Mouse (Mus musculus): ENCODE measurements at regions not wholly inside any gene's neighbourhood (a gene's known extent, or its start where the extent isn't known, plus 50 kb on each side); places are given as distances from the start of the nearest gene placed in this dataset.

DNA sequence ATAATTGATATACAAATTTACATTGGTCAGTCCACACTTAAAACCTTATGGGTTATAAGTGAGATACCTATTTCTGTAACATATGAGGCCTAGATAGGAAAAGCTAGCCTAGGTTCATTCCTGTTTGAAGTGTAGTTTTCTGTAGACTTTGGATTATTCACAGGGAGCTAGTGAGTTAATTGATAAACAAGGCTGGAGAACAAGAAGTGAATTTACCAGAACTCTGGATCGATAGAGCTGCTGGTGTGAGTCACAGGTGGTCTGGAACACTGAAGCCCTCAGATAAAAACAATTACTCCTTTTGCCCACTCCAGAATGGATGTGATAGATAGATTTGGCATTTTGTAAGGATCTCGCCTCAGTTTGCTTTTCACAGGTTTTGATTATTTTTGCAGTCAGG lies 62.0 kb upstream of the Rtl1 start:
- H3K4me3 ChIP-seq, result no peak overlapping the region
- no peaks in the 10 kb centered on the region for H3K4me1 ChIP-seq (replicated peaks)
- no peaks in the 10 kb centered on the region for H3K27me3 ChIP-seq
- no peak overlapping the region for H3K27ac ChIP-seq (replicated peaks)
- peaks cover 33% of the 10 kb centered on the region for H3K36me3 ChIP-seq
- 85% methylated on average over 2 of the region's 2 CpGs for WGBS
- H3K9me3 ChIP-seq, result no peaks in the 10 kb centered on the region
- ATAC-seq (ENCODE audit: low read depth), result no peak
- no peak overlapping the region for H3K4me2 ChIP-seq
- H3K9ac ChIP-seq, result no peak overlapping the region

DNA sequence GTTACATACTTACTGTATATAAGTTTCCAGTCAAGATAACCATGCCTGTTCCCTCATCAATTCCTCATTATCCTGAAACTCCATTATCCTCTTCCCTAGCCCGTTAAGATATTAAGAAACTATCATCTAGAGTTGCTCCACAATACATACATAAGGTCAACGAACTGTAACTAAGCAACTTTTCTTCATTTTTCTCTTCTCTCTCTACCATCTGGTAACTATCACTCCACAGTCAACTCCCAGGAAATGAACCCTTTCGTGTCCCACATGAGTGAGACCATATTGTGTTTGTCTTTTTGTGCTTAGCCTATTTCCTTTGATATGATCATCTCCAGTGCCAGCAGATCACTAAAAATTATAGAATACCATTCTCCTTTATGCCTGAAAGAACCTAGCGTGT lies 74.6 kb upstream of the Rtl1 start:
- H3K9me3 ChIP-seq, result no peaks in the 10 kb centered on the region
- H3K9ac ChIP-seq, result no peak overlapping the region
- peaks cover 23% of the 10 kb centered on the region for H3K36me3 ChIP-seq
- no peaks in the 10 kb centered on the region for H3K4me1 ChIP-seq (replicated peaks)
- H3K4me3 ChIP-seq, result no peak overlapping the region
- no peak for ATAC-seq (ENCODE audit: low read depth)
- 86% methylated on average over 4 of the region's 4 CpGs for WGBS
- H3K27ac ChIP-seq (replicated peaks), result no peak overlapping the region
- no peak overlapping the region for H3K4me2 ChIP-seq
- no peaks in the 10 kb centered on the region for H3K27me3 ChIP-seq

DNA sequence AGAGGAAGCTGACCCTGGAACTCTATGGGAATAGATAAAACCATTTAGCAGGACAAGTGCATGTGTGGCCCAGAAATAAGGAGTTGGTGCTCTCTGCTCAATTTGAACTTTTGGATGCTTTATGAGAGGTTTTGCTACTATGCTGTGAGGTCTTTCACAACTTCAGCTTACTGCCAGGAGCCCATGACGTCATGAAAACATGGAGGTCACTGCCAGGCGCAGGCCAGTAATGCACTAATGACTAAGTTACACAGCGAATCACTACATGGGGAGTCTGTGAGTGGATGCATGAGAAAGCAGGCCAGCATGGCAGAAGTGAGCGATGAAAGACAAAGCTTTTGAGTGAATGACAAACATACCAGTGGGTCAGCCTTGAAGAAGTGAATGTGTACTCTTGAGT lies 93.9 kb upstream of the Rtl1 start:
- no peak for ATAC-seq (ENCODE audit: low read depth)
- no peaks in the 10 kb centered on the region for H3K4me1 ChIP-seq (replicated peaks)
- H3K4me3 ChIP-seq, result no peak overlapping the region
- H3K27ac ChIP-seq (replicated peaks), result no peak overlapping the region
- 92% methylated on average over 4 of the region's 4 CpGs for WGBS
- H3K36me3 ChIP-seq, result peaks cover 86% of the 10 kb centered on the region
- no peak overlapping the region for H3K4me2 ChIP-seq
- no peaks in the 10 kb centered on the region for H3K9me3 ChIP-seq
- H3K27me3 ChIP-seq, result no peaks in the 10 kb centered on the region
- no peak overlapping the region for H3K9ac ChIP-seq

DNA sequence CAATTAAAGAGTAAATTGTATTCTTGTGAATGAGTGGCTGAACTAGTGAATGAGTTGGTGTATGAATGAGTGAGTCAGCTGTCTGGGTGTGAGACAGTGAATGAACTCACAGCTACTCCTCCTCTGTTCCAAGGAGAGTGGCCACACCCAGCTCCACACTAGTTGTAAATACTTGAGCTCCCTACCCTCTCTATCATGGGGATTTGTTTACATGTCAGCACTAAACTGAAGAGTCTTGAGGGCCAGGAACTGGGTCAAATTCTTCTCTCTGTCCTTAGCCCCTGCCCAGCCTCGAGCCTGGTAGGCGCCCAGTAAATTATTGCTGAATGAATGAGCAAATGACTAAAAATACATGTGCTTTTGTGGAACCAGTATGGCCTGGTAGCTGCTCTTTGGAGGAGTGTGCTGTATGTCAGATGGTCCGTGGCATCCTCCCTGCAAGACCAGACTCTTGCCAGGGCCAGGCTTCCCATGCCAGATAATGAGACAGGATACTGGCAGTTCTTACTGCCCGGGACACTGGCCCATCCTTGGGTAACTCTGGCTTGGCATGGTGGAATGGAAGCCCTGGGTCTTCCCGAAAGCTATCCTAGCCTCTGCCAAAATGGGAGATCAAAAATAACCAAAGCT lies 94.8 kb upstream of the Rtl1 start:
- Histone ChIP-seq H3K4me3 (no peak overlapping the region), H3K36me3 (peaks cover 85% of the 10 kb centered on the region), H3K27ac (replicated peaks) (no peak overlapping the region), H3K9me3 (no peaks in the 10 kb centered on the region), H3K27me3 (no peaks in the 10 kb centered on the region), H3K9ac (no peak overlapping the region), H3K4me2 (no peak overlapping the region), H3K4me1 (replicated peaks) (no peaks in the 10 kb centered on the region)
- WGBS, result 85% methylated on average over 5 of the region's 5 CpGs
- no peak for ATAC-seq (ENCODE audit: low read depth)

DNA sequence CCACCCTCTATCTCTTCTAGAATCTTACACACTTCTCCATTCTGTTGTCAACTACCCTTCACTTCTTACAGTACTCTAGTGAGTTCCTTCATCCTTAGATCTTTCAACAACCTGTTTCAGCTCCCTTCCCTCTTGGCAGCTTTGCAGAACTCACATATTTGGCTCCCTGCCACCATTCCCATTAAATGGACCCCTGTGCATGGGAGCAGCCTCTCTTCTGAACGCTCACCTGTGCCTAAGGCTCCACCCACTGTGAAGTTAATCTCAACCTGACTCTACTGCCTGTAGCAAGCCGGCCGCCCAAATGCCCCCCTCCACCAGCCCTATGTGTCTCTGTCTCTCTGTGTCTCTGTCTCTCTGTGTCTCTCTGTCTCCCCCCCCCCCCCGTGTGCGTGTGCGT lies 106.7 kb upstream of the Rtl1 start:
- Histone ChIP-seq H3K27ac (replicated peaks) (no peak overlapping the region), H3K9me3 (no peaks in the 10 kb centered on the region), H3K4me1 (replicated peaks) (no peaks in the 10 kb centered on the region), H3K9ac (no peak overlapping the region), H3K4me2 (no peak overlapping the region), H3K36me3 (peaks cover 31% of the 10 kb centered on the region), H3K4me3 (no peak overlapping the region), H3K27me3 (no peaks in the 10 kb centered on the region)
- 83% methylated on average over 3 of the region's 6 CpGs for WGBS
- ATAC-seq (ENCODE audit: low read depth), result no peak

DNA sequence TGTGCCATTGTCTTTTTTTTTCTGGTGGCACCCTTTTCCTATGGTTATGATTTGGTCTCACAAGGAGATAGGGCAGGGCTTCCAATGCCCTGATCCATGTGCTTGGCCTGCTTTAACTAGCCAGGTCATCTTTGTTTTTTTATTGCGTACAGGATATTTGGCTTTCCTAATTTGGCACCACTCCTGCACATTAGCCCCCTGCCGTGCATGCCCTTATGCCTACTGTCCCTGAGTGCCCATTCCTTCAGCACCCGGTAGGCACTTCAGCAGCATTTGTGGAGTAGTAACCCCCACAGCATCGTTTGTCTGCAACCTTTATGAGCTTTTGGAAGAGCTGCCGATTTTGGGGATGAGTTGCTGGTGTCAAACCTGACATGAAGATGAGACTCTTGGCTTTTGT lies 109.5 kb upstream of the Rtl1 start:
- no peaks in the 10 kb centered on the region for H3K27me3 ChIP-seq
- H3K4me3 ChIP-seq, result no peak overlapping the region
- H3K9me3 ChIP-seq, result no peaks in the 10 kb centered on the region
- H3K4me1 ChIP-seq (replicated peaks), result no peaks in the 10 kb centered on the region
- WGBS, result 76% methylated on average over 5 of the region's 5 CpGs
- H3K9ac ChIP-seq, result no peak overlapping the region
- H3K36me3 ChIP-seq, result peaks cover 60% of the 10 kb centered on the region
- no peak overlapping the region for H3K4me2 ChIP-seq
- ATAC-seq (ENCODE audit: low read depth), result no peak
- H3K27ac ChIP-seq (replicated peaks), result 0 out of 2 replicates have a peak overlapping the region, but pooled peaks have one; percentile 1

DNA sequence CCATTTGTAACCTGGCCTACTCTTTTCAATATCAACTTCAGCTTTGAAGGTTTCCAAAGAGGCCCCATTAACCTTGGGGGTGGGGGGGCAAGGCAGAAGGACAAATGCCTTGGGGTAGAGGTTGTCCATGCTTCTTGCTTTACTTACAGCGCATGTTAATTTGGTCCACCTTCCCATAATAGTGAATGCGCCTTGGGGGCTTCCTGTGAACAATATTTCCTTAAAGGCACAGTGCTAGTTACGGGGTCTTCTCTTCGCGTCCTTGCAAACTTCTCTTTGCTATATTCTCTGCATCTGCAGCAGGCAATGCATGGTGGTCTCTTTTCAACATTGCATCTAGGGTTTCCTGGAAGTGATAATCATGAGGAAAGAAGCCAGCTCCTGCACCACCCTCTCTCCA lies 111.3 kb upstream of the Rtl1 start:
- Histone ChIP-seq H3K27me3 (no peaks in the 10 kb centered on the region), H3K36me3 (peaks cover 77% of the 10 kb centered on the region), H3K4me2 (no peak overlapping the region), H3K4me3 (no peak overlapping the region), H3K4me1 (replicated peaks) (no peaks in the 10 kb centered on the region), H3K27ac (replicated peaks) (no peak overlapping the region), H3K9me3 (no peaks in the 10 kb centered on the region), H3K9ac (no peak overlapping the region)
- no peak for ATAC-seq (ENCODE audit: low read depth)
- WGBS, result over 99% methylated on average over 5 of the region's 5 CpGs

DNA sequence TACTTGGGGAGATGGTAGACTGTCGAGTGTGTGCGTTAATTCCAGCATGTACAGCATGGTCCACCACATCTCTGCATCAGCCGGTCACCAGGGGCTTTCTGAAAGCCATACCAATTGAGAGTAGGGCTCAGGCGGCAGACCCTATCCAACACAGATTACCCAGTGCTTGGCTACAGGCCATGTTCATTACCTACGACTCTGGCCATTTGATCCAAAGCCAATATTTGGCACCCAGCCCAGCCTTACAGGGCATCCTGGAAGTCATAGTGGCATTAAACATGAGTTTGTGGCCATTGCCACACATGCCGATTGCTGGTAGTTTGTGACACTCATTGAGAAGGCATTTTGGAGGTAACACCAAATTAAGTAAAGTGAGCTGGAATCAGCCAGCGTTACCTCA lies 111.8 kb upstream of the Rtl1 start:
- Histone ChIP-seq H3K4me1 (replicated peaks) (no peaks in the 10 kb centered on the region), H3K9ac (no peak overlapping the region), H3K27me3 (no peaks in the 10 kb centered on the region), H3K4me3 (no peak overlapping the region), H3K36me3 (peaks cover 83% of the 10 kb centered on the region), H3K9me3 (no peaks in the 10 kb centered on the region), H3K27ac (replicated peaks) (no peak overlapping the region), H3K4me2 (no peak overlapping the region)
- ATAC-seq (ENCODE audit: low read depth), result no peak
- WGBS, result 80% methylated on average over 7 of the region's 7 CpGs

DNA sequence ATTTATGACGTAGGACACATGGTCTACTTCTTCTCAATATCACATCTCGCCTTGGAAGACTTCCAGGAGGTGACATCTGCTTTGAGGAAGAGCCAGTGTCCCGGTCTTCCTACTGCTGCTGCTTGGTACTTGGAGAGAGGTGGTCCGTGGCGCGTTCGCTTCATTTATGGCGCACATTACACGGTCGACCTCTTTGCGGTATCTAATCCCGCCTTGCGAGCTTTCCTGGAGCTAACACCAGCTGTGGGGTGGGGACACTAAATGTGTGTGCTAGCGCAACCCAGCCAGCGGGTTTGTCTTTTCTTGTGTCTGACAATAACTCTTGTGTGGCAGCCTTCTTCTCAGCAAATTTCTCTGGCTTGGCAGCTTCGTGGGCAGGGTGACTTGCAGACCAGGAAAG lies 112.3 kb upstream of the Rtl1 start:
- peaks cover 87% of the 10 kb centered on the region for H3K36me3 ChIP-seq
- ATAC-seq (ENCODE audit: low read depth), result no peak
- H3K4me3 ChIP-seq, result no peak overlapping the region
- no peak overlapping the region for H3K27ac ChIP-seq (replicated peaks)
- H3K9me3 ChIP-seq, result no peaks in the 10 kb centered on the region
- H3K4me2 ChIP-seq, result no peak overlapping the region
- H3K4me1 ChIP-seq (replicated peaks), result no peaks in the 10 kb centered on the region
- H3K9ac ChIP-seq, result no peak overlapping the region
- WGBS, result 91% methylated on average over 16 of the region's 16 CpGs
- no peaks in the 10 kb centered on the region for H3K27me3 ChIP-seq

DNA sequence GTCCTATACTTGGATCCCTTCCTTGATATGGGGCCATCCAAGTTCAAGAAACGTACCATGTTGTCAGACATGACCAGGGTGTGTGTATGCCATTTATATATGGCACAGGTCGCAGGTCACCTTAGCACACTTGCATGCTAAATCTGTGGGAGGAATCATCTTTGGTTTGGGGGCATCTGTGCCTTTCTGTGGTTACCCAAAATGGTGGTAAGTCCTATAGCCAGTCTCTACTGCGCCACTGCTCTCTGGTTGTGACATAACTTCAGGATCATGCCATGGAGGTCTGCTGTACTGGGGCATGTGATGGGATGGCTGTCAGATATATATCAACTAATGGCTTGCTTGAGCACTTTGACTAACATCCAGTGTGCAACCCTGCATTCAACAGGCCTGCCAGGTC lies 112.9 kb upstream of the Rtl1 start:
- H3K4me1 ChIP-seq (replicated peaks), result no peaks in the 10 kb centered on the region
- H3K27ac ChIP-seq (replicated peaks), result no peak overlapping the region
- no peaks in the 10 kb centered on the region for H3K9me3 ChIP-seq
- peaks cover 94% of the 10 kb centered on the region for H3K36me3 ChIP-seq
- WGBS, result 90% methylated on average over 3 of the region's 3 CpGs
- no peak overlapping the region for H3K4me3 ChIP-seq
- ATAC-seq (ENCODE audit: low read depth), result no peak
- no peak overlapping the region for H3K9ac ChIP-seq
- H3K27me3 ChIP-seq, result no peaks in the 10 kb centered on the region
- H3K4me2 ChIP-seq, result no peak overlapping the region

DNA sequence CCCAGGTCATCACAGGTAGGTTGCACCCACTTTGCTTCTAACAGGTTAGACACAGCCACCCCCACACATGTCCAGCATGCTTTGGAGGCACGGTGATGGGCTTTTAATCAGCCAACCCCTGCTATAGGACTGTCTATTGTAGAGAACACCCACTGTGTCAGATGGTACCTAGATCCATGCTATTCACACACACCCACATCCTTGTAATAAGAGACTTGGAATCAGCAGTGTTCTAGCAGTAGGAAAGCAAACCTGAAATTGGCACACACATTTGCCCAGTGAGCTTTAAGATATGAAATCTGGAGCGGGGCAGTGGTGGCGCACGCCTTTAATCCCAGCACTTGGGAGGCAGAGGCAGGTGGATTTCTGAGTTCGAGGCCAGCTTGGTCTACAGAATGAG lies 113.9 kb upstream of the Rtl1 start:
- Histone ChIP-seq H3K27ac (replicated peaks) (no peak overlapping the region), H3K4me2 (no peak overlapping the region), H3K9ac (no peak overlapping the region), H3K4me1 (replicated peaks) (no peaks in the 10 kb centered on the region), H3K9me3 (no peaks in the 10 kb centered on the region), H3K4me3 (no peak overlapping the region), H3K27me3 (no peaks in the 10 kb centered on the region), H3K36me3 (peaks cover 97% of the 10 kb centered on the region)
- WGBS, result 96% methylated on average over 5 of the region's 5 CpGs
- no peak for ATAC-seq (ENCODE audit: low read depth)

DNA sequence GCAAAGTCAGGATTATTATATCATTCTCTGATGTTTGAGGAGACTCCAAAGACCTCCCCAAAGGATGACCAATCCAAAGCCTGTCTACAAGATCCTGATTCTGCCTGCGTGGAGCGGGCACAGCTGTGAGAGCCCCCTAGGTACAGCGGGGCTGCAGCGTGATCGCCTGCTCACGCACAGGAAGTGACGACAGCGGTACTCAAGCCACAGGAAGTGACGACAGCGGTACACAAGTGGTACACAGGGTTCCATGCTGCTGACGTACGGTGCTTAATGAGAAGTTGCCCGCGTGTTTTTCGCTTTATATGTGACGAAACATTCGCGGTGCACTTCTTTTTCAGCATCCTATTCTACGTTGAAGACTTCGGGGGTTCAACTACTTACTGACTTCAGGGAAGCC lies 116.9 kb upstream of the Rtl1 start:
- no peak overlapping the region for H3K27ac ChIP-seq (replicated peaks)
- no peak overlapping the region for H3K4me2 ChIP-seq
- H3K9ac ChIP-seq, result no peak overlapping the region
- no peak overlapping the region for H3K4me3 ChIP-seq
- no peak for ATAC-seq (ENCODE audit: low read depth)
- H3K4me1 ChIP-seq (replicated peaks), result no peaks in the 10 kb centered on the region
- H3K9me3 ChIP-seq, result no peaks in the 10 kb centered on the region
- peaks cover 99% of the 10 kb centered on the region for H3K36me3 ChIP-seq
- no peaks in the 10 kb centered on the region for H3K27me3 ChIP-seq
- WGBS, result 96% methylated on average over 20 of the region's 20 CpGs

DNA sequence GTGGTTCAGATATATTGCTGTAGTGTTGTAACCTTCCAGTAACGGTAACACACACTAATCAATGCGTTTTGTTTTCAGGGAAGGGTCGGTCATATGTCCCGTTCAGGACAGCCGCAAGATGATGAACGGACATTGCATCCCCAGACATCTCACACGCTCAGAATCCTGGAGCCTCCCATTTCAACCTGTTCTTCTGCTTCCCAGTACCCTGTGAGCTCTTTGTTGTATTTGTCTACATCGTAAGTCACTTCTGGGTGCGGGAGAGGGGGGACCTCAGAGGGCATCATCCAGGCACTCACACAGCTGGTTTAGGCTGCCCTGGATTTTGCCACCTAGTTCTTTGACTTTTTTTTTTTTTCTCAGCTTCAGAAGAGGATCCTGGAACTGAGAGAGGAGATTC lies 117.9 kb upstream of the Rtl1 start:
- no peaks in the 10 kb centered on the region for H3K9me3 ChIP-seq
- peaks cover 99% of the 10 kb centered on the region for H3K36me3 ChIP-seq
- H3K4me3 ChIP-seq, result no peak overlapping the region
- ATAC-seq (ENCODE audit: low read depth), result no peak
- no peaks in the 10 kb centered on the region for H3K27me3 ChIP-seq
- no peaks in the 10 kb centered on the region for H3K4me1 ChIP-seq (replicated peaks)
- no peak overlapping the region for H3K4me2 ChIP-seq
- H3K9ac ChIP-seq, result no peak overlapping the region
- no peak overlapping the region for H3K27ac ChIP-seq (replicated peaks)
- 89% methylated on average over 9 of the region's 9 CpGs for WGBS

Measured in neural tube, embryonic 13.5 days (tissue).